Mouse (Mus musculus): ENCODE measurements around the gene C3.

C3 gene

DNA sequence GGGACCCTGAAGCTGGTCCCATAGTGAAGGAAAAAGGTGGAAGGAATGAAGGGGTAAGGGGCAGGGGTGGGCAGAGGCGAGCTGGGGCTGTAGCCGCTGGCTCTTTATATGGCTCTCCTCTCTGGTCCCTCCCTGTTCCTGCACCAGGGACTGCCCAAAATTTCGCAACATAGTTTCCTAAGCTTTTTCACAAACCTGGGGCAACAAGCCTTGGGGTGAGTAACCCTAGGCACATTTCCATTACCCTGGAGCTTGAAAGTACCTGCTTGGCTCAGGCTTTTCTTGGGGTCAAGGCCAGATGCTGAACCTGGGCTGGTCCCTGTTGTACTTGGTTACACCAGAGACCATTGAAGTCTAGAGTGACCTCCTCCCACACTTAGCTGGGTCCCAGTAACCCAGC is at the start of gene C3:
Gene C3, minus strand, starts transcription at position 123 of the 400 bp plus-strand sequence.
- DNase-seq (ENCODE audit: low spot score in 2 of 2) = no peak

DNA sequence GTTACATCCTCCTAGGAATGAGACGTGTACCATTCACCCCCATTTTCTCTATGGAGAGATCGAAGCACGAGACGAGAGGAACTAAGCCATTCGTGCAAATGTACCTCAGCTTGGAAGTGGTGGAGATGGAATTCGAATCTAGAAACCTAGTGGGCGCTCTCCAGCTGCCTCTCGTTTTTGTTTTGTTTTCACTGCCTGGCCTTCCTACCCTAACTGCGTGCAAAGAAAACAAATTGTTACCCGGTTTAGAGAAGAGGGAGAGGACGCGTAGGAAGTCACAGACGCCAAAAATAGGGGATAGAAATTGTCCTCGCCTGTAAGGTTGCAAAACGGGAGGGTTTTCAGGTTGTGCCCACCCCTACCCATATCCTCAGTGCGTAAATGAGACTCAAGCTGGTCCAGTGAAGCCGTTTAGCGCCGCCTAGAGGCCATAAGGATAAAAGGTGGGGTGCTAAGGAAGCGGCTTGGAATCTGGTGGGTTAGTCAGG is 48.7 kb upstream of the C3 start:
- peak; percentile 53 to 83 for DNase-seq (ENCODE audit: low spot score in 2 of 2)

DNA sequence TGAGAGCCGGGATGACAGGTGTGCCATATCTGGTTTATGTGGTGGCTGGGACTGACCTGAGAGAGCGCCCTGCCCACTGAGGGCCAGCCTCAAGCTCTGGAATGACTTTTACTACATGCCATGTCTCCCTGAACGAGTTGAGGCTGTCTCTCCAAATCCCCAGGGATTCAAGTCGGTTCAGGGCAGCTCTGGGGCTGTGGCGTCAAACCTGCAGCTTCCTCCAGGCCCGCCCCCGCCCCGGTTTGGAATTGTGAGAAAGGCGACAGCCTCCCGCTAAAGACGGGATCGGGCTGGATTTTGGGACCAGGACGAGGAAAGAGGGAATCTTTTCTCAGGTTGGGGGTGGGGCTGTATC is 48.0 kb upstream of the C3 start:
- DNase-seq (ENCODE audit: low spot score in 2 of 2) = no peak

DNA sequence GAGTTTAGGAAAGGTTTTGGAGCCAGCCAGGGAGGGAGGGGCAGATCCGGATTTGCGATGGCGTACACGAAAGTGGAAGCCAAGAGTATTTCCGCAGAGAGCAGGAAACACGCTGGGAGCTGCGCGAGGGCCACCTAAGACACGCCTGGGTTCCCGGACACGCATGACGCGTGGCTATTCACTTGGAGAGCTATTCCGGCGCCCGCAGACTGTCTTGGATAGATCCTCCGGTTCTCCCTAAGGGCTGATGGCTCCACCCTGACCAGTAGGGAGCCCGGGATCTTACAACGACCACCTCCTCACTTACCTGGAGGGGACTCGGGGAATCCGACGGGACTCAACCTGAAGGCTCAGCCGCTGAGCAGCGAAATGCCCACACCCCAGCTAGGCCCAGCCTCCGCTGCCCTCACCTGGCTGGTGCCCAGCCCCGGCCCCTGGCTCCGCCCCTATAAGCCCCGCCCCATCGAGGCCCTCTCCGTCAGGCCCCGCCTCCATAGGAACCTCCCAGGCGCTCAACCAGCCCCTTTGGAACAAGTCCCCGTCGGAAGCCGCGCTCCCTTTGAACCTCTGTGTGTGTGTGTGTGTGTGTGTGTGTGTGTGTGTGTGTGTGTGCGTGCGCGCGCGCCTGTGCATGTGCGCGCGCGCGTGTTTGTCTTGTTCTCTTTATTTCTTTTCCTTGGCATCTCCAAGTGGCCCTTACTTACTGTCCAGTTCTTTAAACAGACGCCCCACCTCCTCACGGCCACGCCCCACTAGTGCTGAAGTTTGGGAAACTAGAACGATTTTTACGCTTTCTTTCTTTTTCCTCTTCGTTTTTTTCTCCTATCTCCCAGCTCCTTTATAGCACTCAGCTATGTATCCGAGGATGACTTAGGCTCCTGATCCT is 47.4 kb upstream of the C3 start:
- DNase-seq (ENCODE audit: low spot score in 2 of 2) = peak; percentile 82 to 88

DNA sequence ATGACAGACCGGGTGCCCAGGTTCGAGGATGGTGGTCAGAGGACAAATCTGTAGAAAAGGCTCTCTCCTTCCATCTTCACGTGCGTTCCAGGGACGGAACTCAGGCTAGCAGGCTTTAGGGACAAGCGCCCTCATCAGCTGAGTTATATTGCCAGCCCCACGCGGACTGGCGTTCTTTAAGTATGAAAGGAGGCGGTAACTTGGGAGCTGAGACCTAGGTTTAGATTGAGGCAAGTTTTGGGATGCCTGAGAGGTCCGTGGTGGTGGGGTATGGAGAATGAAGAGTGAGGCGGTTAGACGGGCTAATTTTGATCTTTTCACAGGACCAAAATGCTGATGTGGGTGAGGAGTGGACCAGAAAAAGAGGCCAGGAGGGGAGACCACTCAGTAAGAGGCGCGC is 46.8 kb upstream of the C3 start:
- DNase-seq (ENCODE audit: low spot score in 2 of 2) = no peak

DNA sequence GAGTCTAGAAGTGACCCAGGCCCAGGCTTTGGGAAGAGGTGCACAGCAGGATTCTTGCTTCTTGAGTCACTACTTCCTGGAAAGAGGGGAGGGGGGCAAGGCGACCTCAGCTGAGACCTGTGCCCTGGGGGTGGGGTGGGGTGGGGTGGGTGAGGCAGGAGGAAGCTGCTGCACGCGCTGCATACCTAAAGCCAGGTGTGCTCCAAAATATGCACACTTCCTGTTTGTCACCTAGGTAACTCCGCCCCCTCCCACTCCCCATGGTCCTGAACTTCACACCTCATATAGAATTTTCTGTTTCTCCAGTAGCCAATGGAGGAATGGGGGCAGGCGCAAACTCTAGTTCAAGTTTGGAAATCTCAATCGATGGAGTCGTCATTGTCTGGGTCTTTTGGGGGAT is 45.9 kb upstream of the C3 start:
- DNase-seq (ENCODE audit: low spot score in 2 of 2) = no peak

DNA sequence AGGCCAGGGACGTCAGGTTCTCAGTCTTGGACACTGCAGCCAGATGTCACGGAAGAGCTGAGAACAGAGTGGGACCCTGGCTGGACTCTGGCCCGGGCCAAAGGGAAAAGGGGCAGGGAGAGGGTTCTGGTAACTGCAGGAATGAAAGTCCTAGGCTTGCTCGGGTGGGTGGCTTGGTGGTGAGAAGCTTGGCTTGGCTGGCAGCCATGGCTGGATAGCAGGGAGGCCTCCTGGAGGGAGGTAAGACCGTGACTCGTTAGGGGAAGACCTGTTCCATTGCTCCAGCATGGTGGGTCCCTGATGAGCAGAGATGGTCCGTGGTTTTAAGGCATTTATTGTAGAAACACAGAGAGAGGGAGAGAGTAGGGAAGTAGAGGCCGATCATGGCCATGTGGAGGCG is 43.4 kb upstream of the C3 start:
- no peak for DNase-seq (ENCODE audit: low spot score in 2 of 2)

DNA sequence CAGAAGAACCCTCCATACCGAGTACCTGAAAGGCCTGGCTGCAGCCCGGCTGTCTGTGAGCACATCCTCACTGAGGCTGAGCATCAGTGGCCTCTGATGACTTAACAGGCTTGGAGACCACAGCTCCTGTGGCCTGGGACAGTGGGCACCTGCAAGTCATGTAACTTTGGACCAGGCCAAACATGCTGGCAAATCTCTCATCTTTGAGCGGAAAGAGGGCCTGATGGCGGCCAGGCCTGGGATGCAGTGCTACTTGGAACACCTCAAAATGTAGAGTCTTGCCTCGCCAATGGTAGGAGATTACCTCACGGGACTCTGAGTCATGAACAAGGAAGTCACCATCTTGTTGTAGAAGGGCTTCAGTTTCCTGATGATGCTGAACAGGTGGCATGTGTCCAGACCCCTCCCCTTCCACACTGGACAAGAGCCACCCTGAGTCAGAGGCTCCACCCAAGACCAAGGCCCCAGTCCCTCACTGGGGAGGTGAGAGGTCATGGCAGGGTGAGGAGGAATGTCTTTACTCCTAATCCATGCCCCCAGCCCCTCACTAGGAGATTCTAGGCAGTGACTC is 39.7 kb upstream of the C3 start:
- DNase-seq (ENCODE audit: low spot score in 2 of 2) = no peak

DNA sequence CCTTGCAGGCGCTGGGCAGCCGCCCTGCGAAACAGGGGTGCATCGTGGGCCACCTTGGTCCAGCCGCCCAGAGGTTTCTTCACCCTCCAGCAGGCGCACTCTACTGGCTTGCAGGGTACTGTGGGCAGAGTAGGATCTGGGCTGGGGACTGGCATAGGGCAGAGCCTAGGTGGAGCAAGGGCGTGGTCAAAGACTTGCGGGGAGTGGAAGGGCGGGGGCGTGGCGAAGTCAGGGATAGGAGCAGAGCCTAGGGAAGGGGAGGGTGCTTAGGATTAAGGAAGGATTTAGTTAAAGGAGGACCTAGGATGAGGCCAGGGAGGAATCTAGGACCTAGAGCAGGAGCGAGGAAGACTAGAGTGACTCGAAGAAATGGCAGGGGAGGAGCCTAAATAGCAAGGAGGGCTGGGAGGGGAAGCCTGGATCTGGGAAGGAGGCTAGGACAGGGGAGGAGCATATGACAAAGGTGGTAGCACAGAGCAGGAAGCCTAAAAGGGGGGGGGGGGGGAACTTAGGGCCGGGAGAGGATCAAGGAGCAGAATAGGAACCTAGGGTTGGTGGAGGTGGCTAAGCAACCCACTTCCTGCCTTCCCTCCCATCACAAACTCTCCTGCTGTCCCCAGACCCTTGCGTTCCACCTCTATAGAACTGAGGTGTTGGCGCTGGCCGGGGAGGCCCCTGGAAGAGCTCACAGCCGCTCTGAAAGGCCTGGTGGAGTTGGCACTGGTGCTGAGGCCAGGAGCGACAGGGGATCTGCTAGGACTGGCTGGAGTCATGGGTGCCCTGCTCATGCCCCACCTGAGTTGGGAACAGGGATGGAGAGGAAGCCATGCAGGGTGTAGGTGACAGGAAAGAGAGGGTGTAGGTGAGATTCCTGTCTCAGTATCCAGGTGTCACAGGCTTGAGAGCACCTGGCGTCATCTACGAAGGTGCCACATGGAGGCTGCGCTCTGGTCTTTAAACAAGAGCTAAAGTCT is 37.3 kb upstream of the C3 start:
- DNase-seq (ENCODE audit: low spot score in 2 of 2) = peak; percentile 73 to 77

DNA sequence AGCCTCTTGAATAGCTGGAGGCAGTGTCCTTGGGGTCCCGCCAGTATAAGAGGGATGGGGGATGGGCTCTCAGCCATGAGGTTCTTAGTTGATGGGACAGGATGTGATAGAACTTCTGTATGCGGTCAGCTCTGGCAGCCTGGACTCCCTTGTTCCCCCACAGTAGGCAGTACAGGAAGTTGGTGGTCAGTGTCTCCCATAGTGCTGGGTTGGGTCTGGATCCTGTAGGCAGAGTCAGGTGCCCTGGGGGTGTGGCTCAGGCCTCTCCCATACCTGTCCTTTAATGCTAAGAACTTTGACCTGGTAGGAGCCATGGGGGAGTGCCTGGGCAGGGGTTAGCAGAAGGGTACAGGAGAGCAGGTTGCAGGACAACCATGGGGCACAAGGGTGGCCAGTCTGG is 36.2 kb upstream of the C3 start:
- peak in 1 of 2 experiments; percentile 12 for DNase-seq (ENCODE audit: low spot score in 2 of 2)

DNA sequence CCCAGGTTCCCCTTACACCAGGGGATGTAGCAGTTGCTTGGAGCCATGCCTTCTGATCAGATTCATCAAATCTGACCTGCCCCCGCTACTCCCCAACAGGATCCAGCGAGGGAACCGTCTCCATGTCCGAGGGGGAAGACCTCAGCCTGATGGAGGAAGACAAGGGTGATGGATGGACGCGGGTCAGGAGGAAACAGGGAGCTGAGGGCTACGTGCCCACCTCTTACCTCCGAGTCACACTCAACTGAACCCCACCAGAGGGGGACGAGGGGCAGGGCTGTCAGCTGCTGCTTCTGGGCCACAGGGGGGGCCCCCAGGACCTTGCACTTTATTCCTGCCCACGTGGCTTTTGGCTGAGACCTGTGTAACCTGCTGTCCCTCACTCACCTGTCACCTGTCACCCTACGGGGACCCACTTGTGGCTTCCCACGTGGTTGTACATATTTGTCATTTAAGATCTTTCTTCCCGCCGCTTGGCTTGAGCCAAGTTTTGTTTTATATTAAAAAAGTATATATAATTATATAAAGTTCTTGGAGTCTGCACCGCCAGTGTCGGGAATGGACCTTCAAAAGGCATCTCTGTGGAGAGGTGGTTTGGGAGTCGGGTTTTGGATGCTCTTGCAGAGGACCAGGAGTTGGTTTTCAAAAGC is 35.1 kb upstream of the C3 start:
- DNase-seq (ENCODE audit: low spot score in 2 of 2) = no peak

DNA sequence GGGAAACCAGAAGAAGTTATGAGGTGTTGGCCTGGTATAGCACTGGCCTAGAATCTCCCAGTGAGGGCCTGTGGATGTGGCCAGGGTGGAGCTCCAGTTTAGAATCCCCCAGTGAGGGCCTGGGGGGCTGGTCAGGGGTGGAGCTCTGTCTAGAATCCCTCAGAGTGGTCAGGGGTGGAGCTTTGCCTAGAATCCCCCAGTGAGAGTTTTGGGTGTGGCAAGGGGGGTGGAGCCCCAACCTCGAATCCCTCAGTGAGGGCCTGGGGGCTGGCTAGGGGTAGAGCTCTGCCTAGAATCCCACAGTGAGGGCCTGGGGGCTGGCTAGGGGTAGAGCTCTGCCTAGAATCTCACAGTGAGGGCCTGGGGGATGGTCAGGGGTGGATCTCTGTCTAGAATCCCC is 33.9 kb upstream of the C3 start:
- no peak for DNase-seq (ENCODE audit: low spot score in 2 of 2)

DNA sequence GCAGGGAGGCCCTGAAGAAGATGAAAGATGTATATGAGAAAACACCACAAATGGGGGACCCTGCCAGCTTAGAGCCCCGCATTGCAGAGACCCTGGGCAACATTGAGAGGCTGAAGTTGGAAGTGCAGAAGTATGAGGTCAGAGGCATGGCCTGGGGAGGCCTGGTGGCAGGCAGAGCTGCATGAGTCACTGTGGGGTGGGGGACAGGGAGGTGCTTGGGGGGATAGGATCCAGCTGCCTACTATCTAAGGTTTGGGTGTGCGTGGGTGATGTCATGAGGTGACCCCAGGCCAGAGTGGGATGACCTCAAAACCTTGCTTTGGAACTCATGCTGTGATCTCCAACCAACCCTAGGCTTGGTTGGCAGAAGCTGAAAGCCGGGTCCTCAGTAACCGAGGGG is 33.4 kb upstream of the C3 start:
- no peak for DNase-seq (ENCODE audit: low spot score in 2 of 2)

DNA sequence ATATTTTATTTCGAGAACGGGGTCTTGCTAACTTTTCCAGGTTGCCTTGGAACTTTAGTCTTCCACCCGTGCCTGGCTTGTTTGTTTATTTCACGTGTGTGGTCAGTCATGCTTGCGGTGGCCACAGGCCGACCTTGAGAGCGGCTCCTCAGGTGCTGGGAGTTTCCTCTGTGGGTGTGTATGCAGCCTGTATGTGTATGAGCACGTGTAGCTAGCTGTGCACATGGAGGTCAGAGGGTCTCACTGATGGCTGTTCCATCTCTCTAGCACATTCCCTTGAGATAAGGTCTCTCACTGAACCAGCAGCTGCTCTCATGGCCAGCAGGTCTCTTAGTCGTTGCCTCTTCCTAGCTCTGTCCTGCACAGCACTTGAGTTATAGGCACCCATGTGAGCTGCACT is 32.4 kb upstream of the C3 start:
- no peak for DNase-seq (ENCODE audit: low spot score in 2 of 2)

DNA sequence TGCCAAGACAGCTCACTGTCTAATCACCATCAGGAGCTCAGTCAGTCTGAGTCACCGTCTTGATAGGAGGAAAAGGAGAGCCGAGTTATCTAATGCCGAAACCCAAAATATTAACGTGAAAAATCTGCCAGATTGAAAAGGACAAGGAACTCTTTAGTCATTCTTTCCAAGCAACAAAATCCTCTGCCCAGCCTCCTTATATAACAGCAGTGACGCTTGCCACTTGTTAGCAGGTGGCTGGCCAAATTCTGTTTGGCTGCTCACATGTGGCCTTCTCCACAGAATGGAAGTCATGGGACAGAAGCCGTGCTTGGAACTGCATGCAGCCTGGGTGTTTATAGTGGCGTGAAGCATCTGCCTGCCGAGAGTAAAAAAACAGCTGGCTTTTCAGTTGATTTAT is 31.8 kb upstream of the C3 start:
- DNase-seq (ENCODE audit: low spot score in 2 of 2) = no peak

DNA sequence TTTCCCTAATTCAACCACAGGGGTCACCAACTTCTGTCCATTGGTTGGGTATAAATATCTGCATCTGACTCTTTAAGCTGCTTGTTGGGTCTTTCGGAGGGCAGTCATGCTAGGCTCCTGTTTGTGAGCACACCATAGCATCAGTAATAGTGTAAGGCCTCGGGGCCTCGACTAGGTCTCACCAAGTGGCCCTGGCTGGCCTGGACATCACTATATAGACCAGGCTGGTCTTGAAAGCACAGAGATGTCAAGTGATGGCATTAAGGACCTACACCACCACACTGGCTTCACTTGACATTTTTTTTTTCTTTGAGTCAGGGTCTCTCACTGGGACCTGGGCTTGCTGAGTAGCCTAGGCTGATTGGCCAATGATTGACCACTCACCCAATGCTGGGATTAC is 30.3 kb upstream of the C3 start:
- no peak for DNase-seq (ENCODE audit: low spot score in 2 of 2)

DNA sequence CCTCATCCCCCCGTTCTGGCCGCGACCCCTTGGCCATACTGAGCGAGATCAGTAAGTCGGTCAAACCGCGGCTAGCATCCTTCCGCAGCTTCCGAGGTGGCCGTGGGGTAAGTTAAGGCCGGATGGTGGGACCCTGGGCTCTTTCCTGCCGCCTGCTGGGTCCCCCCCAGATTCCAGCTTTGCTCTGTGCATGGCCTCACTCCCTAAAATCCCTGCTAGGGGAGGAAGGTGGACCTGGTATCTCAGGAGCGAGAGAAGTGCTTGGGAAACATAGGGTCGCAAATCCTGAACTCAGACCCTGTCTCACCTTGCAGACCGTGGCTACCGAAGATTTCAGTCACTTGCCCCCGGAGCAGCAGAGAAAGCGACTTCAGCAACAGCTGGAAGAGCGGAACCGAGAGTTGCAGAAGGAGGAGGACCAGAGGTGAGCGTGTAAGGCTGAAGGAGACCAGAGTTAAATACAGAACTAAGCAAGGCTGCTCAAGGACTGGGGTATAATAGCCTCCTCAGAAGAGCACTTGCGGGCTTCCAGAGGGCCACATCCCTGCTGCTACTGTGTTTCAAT is 29.1 kb upstream of the C3 start:
- no peak for DNase-seq (ENCODE audit: low spot score in 2 of 2)

DNA sequence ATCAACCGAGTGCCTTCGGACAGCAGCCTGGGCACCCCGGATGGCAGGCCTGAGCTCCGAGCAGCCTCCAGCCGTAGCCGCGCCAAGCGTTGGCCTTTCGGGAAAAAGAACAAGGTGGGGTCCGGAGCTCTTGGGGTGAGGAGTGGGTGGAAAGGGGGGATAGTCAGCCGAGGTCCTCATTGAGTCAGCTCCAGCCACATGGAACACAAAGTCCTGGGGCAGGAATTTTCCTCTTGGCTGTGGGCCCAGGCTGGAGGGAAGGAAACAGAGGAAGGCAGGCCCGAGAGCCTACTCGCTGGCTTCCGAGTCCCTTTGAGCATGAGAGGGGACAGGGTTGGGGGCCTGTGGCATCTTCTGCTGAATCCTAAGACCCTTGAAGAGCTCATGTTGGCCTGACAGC is 27.4 kb upstream of the C3 start:
- DNase-seq (ENCODE audit: low spot score in 2 of 2) = no peak

DNA sequence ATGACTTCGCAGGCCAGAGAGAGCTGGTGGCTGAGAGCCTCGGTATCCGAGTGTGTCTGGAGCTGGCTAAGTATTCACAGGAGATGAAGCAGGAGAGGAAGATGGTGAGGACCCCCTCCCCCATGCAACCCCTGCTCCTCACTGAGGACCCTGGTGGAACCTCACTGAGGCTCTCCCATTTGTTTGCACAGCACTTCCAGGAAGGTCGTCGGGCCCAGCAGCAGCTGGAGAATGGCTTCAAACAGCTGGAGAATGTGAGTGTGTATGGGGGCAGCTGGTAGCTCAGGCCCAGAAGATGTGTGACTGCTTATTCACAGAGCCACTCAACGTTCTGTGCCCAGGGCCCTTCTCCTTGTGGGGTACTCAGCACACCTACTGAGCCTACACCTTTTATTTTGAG is 25.4 kb upstream of the C3 start:
- DNase-seq (ENCODE audit: low spot score in 2 of 2) = no peak

DNA sequence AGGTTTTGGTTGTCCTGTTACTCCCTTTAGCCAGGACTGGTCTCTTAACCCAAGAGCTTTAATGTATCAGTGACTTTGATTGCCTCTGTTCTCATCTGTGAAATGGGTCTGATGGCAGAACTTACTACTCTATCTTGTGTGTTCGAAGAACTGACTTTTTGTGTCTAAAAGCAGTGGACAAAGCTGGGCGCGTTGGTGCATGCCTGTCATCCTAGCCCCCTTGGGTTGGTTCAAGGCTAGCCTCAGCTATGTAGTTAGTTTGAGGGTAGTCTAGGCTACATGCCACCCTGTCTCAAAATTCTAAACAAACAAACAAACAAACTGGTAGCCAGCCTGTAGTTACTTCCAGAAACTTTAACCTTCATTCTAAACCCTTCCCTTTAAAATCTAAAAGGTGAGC is 23.5 kb upstream of the C3 start:
- DNase-seq (ENCODE audit: low spot score in 2 of 2) = no peak

DNA sequence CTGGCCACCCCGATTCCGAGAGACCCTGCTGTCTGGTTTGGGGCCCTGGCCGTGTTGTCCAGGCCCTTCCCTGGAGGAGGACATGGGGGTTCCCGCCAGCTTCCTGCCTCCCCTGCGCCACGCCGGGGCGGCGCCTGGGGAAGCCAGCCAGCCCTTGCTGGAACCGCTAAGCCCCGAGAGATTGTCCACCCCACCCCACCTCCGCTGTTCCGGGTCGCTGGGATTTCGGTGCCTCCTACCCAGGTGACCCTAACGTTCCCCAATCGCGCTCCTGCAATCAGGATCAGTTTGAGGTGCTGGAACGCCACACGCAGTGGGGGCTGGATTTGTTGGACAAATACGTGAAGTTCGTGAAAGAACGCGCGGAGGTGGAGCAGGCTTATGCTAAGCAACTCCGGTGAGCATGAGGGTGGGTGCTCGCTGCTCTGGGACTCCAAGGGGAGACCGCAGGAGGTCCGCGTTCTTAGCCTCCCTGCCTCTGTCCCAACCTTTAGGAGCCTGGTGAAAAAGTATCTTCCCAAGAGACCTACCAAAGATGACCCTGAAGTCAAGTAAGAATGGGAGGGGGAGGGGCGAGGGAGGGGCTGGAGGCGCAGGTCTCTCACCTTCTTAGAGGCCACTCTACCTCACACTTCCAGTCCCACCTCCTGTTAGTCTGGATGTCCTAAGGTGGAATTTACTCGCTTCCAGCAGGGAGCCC is 22.7 kb upstream of the C3 start:
- DNase-seq (ENCODE audit: low spot score in 2 of 2) = no peak

Data from spleen, postnatal 4 days (tissue).